Mouse (Mus musculus): ENCODE data around the gene Olfr1012. TPM values are rescaled to one million over a fixed set of nuclear protein-coding genes. Genes with fewer than 3 reads are reported as not detected.
"Not testable (repeated sequence)": the region's sequence is repeated elsewhere in the genome, so short reads cannot be mapped to it uniquely, and the experiment has no call there.

Gene Olfr1012
- polyA plus RNA-seq, 1 experiment from 2014 or later: not detected

GRCm38 (mm10) chr2:85753822-85754221 is 8.7 kb downstream of the Olfr1012 start:
- H3K27me3 ChIP-seq (ENCODE audit: insufficient read depth, low read length): no peaks in the 10 kb centered on the region
- no peak overlapping the region for H3K4me3 ChIP-seq (replicated peaks; ENCODE audit: low read depth, low read length)
- no peak overlapping the region for H3K9ac ChIP-seq (ENCODE audit: low read depth, low read length)
- TF ChIP-seq CTCF (IDR thresholded peaks at IDR 0.05; ENCODE audit: low read depth): no peak
- no peaks in the 10 kb centered on the region for H3K36me3 ChIP-seq (ENCODE audit: insufficient read depth, low read length)
- H3K27ac ChIP-seq: no peak overlapping the region
- H3K4me1 ChIP-seq (replicated peaks; ENCODE audit: insufficient read depth, low read length): no peaks in the 10 kb centered on the region
- H3K4me2 ChIP-seq (ENCODE audit: low read length): no peak overlapping the region
- ATAC-seq (replicated peaks; ENCODE audit: low FRiP score, low read depth) (no peak), DNase-seq (ENCODE audit: low spot score) (no peak)
- 86% methylated on average over 4 of the region's 4 CpGs for WGBS
- no peaks in the 10 kb centered on the region for H3K9me3 ChIP-seq (replicated peaks; ENCODE audit: low read length)

DNA sequence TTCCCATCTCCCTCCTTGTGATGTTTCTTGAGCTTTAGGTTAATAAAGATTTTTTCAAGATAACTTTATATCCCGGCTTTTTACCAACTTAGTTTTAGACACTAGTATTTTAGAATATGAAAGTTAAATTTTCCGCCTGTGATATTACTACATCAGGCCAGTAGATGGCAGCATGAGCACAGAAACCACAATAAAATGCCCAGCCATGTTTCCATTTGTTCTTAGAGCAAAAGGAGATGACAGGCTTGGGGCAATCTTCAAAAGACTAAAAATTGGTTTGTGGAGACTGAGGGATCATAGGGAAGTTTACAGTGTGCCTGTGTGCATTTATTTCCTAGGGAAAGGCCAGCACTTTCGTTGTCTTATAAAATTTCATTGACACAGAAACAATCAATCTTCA is 36.8 kb downstream of the Olfr1012 start:
- H3K9me3 ChIP-seq (replicated peaks; ENCODE audit: low read length): no peaks in the 10 kb centered on the region
- DNase-seq (ENCODE audit: low spot score): peak; percentile 69
- no peak overlapping the region for H3K9ac ChIP-seq (ENCODE audit: low read depth, low read length)
- no peaks in the 10 kb centered on the region for H3K27me3 ChIP-seq (ENCODE audit: insufficient read depth, low read length)
- no peak for ATAC-seq (replicated peaks; ENCODE audit: low FRiP score, low read depth)
- no peak overlapping the region for H3K27ac ChIP-seq
- H3K4me2 ChIP-seq (ENCODE audit: low read length): no peak overlapping the region
- WGBS: 15% methylated on average over 3 of the region's 3 CpGs
- H3K36me3 ChIP-seq (ENCODE audit: insufficient read depth, low read length): no peaks in the 10 kb centered on the region
- H3K4me1 ChIP-seq (replicated peaks; ENCODE audit: insufficient read depth, low read length): no peaks in the 10 kb centered on the region
- peak; percentile 85 for TF ChIP-seq CTCF (IDR thresholded peaks at IDR 0.05; ENCODE audit: low read depth)
- H3K4me3 ChIP-seq (replicated peaks; ENCODE audit: low read depth, low read length): no peak overlapping the region

DNA sequence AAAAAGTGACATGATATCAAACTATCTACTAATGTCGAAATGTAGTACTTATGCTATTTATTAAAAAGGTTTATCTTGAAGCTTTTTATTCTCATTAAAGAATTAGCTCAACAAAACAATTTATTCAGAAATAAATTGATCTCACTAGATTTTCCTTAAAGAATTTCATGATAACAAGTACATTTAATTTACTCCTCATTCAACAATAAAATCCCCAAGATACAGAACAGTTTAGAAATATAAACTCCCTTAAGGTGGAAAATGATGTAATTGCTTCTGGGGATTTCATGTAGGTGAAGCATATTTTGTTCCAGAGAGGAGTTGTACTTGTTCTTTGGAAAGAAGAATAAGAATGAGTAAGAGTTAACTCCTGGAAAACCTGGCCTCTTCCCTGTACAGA is 47.4 kb downstream of the Olfr1012 start, which contains the start of gene Olfr1009:
Gene Olfr1009, plus strand, starts transcription at position 301 of the 400 bp plus-strand sequence.
- H3K27me3 ChIP-seq (ENCODE audit: insufficient read depth, low read length): no peaks in the 10 kb centered on the region
- H3K27ac ChIP-seq: no peak within 1 kb of the TSS
- TF ChIP-seq CTCF (IDR thresholded peaks at IDR 0.05; ENCODE audit: low read depth): no peak
- 90% methylated on average over 1 of the region's 1 CpGs for WGBS
- no peak within 1 kb of the TSS for H3K9ac ChIP-seq (ENCODE audit: low read depth, low read length)
- H3K4me2 ChIP-seq (ENCODE audit: low read length): no peak within 1 kb of the TSS
- H3K4me1 ChIP-seq (replicated peaks; ENCODE audit: insufficient read depth, low read length): no peaks in the 10 kb centered on the region
- no peak within 1 kb of the TSS for H3K4me3 ChIP-seq (replicated peaks; ENCODE audit: low read depth, low read length)
- DNase-seq (ENCODE audit: low spot score) (no peak), ATAC-seq (replicated peaks; ENCODE audit: low FRiP score, low read depth) (no peak)
- H3K9me3 ChIP-seq (replicated peaks; ENCODE audit: low read length): no peaks in the 10 kb centered on the region
- no peaks in the 10 kb centered on the region for H3K36me3 ChIP-seq (ENCODE audit: insufficient read depth, low read length)

DNA sequence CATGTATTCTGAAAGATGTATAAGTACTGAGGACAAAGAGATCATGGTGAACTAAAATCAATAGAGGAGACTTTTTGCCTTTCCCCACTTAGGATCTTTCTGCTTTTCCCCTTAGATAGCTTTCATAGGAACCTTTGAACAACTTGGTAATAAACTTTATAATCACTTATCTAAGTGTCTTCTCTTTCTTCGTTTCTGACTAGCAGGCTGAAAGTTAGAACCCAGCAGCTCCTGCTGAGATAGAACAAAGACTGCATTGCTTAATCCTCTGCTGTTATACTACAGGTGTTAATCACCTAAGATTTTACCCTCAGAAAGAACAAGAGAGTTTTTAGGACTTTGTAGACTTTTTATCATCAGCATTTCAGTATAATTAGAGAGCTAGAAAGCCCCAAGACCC is 51.4 kb downstream of the Olfr1012 start:
- Histone ChIP-seq H3K4me2 (ENCODE audit: low read length) (no peak overlapping the region), H3K4me3 (replicated peaks; ENCODE audit: low read depth, low read length) (no peak overlapping the region), H3K36me3 (ENCODE audit: insufficient read depth, low read length) (no peaks in the 10 kb centered on the region), H3K9me3 (replicated peaks; ENCODE audit: low read length) (no peaks in the 10 kb centered on the region), H3K27ac (no peak overlapping the region), H3K4me1 (replicated peaks; ENCODE audit: insufficient read depth, low read length) (no peaks in the 10 kb centered on the region), H3K9ac (ENCODE audit: low read depth, low read length) (no peak overlapping the region), H3K27me3 (ENCODE audit: insufficient read depth, low read length) (no peaks in the 10 kb centered on the region)
- TF ChIP-seq CTCF (IDR thresholded peaks at IDR 0.05; ENCODE audit: low read depth): no peak
- DNase-seq (ENCODE audit: low spot score) (no peak), ATAC-seq (replicated peaks; ENCODE audit: low FRiP score, low read depth) (no peak)
- WGBS: 9% methylated on average over 1 of the region's 1 CpGs

DNA sequence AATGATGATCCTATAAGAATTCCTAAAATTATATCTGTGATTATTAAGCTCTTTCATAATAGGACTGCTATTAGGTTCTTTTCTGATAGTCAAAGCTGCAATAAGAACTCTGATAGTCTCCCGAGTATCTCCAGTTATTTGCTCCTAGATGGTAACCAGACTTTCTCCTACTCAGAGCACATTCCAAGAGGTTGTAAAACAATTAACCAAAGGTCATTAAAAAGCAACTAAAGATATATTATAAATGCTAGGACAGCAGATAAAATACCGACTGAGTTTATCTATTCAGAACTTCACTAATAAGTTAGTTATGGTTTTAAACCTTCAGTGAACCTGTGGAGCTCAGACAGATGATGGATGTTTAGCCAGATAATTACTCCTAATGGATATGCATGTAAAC is 51.9 kb downstream of the Olfr1012 start:
- H3K27ac ChIP-seq; H3K9me3 ChIP-seq (replicated peaks; ENCODE audit: low read length); H3K36me3 ChIP-seq (ENCODE audit: insufficient read depth, low read length); DNase-seq (ENCODE audit: low spot score); H3K4me3 ChIP-seq (replicated peaks; ENCODE audit: low read depth, low read length); H3K4me1 ChIP-seq (replicated peaks; ENCODE audit: insufficient read depth, low read length); H3K9ac ChIP-seq (ENCODE audit: low read depth, low read length); H3K27me3 ChIP-seq (ENCODE audit: insufficient read depth, low read length); H3K4me2 ChIP-seq (ENCODE audit: low read length); ATAC-seq (replicated peaks; ENCODE audit: low FRiP score, low read depth): not testable (repeated sequence)
- 31% methylated on average over 2 of the region's 2 CpGs for WGBS

Other genes starting within 250 kb of the Olfr1012 start
- gene 4833423E24Rik, start 243.7 kb downstream of the Olfr1012 start, polyA plus RNA-seq (2015; fragmentation: Nextera tagmentation; extraction: Ambion mirVana): not detected in 2 replicates
- gene Olfr996, start 183.6 kb downstream of the Olfr1012 start, polyA plus RNA-seq (2015; fragmentation: Nextera tagmentation; extraction: Ambion mirVana): not detected in 2 replicates
- gene Olfr998, start 173.8 kb downstream of the Olfr1012 start, polyA plus RNA-seq (2015; fragmentation: Nextera tagmentation; extraction: Ambion mirVana): not detected in 2 replicates
- not detected in 2 replicates for gene Olfr1000, start 150.9 kb downstream of the Olfr1012 start, polyA plus RNA-seq (2015; fragmentation: Nextera tagmentation; extraction: Ambion mirVana)
- not detected in 2 replicates for gene Olfr1002, start 112.1 kb downstream of the Olfr1012 start, polyA plus RNA-seq (2015; fragmentation: Nextera tagmentation; extraction: Ambion mirVana)
- not detected in 2 replicates for gene Olfr154, start 98.3 kb downstream of the Olfr1012 start, polyA plus RNA-seq (2015; fragmentation: Nextera tagmentation; extraction: Ambion mirVana)
- not detected in 2 replicates for gene Olfr1006, start 84.0 kb downstream of the Olfr1012 start, polyA plus RNA-seq (2015; fragmentation: Nextera tagmentation; extraction: Ambion mirVana)
- gene Olfr1008, start 73.3 kb downstream of the Olfr1012 start, polyA plus RNA-seq (2015; fragmentation: Nextera tagmentation; extraction: Ambion mirVana): not detected in 2 replicates
- not detected in 2 replicates for gene Olfr1009, start 47.3 kb downstream of the Olfr1012 start, polyA plus RNA-seq (2015; fragmentation: Nextera tagmentation; extraction: Ambion mirVana)
- gene Olfr1013, start 4.3 kb upstream of the Olfr1012 start, polyA plus RNA-seq (2015; fragmentation: Nextera tagmentation; extraction: Ambion mirVana): not detected in 2 replicates
- not detected in 2 replicates for gene Olfr1014, start 9.9 kb upstream of the Olfr1012 start, polyA plus RNA-seq (2015; fragmentation: Nextera tagmentation; extraction: Ambion mirVana)
- gene Olfr1015, start 19.3 kb upstream of the Olfr1012 start, polyA plus RNA-seq (2015; fragmentation: Nextera tagmentation; extraction: Ambion mirVana): not detected in 2 replicates
- gene Olfr1016, start 39.8 kb upstream of the Olfr1012 start, polyA plus RNA-seq (2015; fragmentation: Nextera tagmentation; extraction: Ambion mirVana): not detected in 2 replicates
- gene Olfr1018, start 55.7 kb upstream of the Olfr1012 start, polyA plus RNA-seq (2015; fragmentation: Nextera tagmentation; extraction: Ambion mirVana): not detected in 2 replicates
- gene Olfr1019, start 82.7 kb upstream of the Olfr1012 start, polyA plus RNA-seq (2015; fragmentation: Nextera tagmentation; extraction: Ambion mirVana): not detected in 2 replicates
- gene Olfr1020, start 84.3 kb upstream of the Olfr1012 start, polyA plus RNA-seq (2015; fragmentation: Nextera tagmentation; extraction: Ambion mirVana): not detected in 2 replicates
- gene Olfr1022, start 105.8 kb upstream of the Olfr1012 start, polyA plus RNA-seq (2015; fragmentation: Nextera tagmentation; extraction: Ambion mirVana): not detected in 2 replicates
- gene Olfr1023, start 122.9 kb upstream of the Olfr1012 start, polyA plus RNA-seq (2015; fragmentation: Nextera tagmentation; extraction: Ambion mirVana): not detected in 2 replicates
- gene Olfr1024, start 142.3 kb upstream of the Olfr1012 start, polyA plus RNA-seq (2015; fragmentation: Nextera tagmentation; extraction: Ambion mirVana): not detected in 2 replicates
- not detected in 2 replicates for gene Olfr1025-ps1, start 152.4 kb upstream of the Olfr1012 start, polyA plus RNA-seq (2015; fragmentation: Nextera tagmentation; extraction: Ambion mirVana)
- gene Olfr1026, start 158.8 kb upstream of the Olfr1012 start, polyA plus RNA-seq (2015; fragmentation: Nextera tagmentation; extraction: Ambion mirVana): not detected in 2 replicates
- gene Olfr1028, start 187.7 kb upstream of the Olfr1012 start, polyA plus RNA-seq (2015; fragmentation: Nextera tagmentation; extraction: Ambion mirVana): not detected in 2 replicates
- gene Olfr1029, start 211.1 kb upstream of the Olfr1012 start, polyA plus RNA-seq (2015; fragmentation: Nextera tagmentation; extraction: Ambion mirVana): not detected in 2 replicates
- not detected in 2 replicates for gene Olfr1030, start 216.5 kb upstream of the Olfr1012 start, polyA plus RNA-seq (2015; fragmentation: Nextera tagmentation; extraction: Ambion mirVana)
- gene Olfr1031, start 227.5 kb upstream of the Olfr1012 start, polyA plus RNA-seq (2015; fragmentation: Nextera tagmentation; extraction: Ambion mirVana): not detected in 2 replicates
- gene Olfr1032, start 242.8 kb upstream of the Olfr1012 start, polyA plus RNA-seq (2015; fragmentation: Nextera tagmentation; extraction: Ambion mirVana): not detected in 2 replicates

All from kidney, postnatal 0 days (tissue).